Mouse (Mus musculus): ENCODE data around the gene Olfr1193. TPM values are rescaled to one million over a fixed set of nuclear protein-coding genes. Genes with fewer than 3 reads are reported as not detected.

The Olfr1193 gene
- polyA plus RNA-seq (2014; fragmentation: Illumina TruSeq; extraction: RNeasy Lipid Tissue Mini Kit (QIAGEN cat#74804); ENCODE audit: low read depth, low replicate concordance) = not detected

DNA sequence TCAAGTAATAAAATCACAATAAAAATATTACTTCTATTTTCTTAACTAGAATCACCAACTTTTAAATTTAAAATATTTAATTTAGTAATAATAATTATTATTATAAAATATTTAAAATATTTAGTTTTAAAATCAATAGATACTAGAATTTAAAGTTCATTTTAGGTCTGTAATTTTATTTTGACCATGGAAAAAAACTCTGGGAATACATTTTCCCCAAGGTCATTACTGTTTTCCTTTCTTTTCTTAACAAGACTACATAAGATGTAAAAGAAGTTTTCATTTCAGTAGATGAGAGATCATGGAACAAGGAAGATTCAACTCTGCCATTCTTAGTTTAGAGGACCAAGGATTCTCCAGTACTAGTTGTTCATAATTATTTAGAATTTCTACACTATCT is at the start of gene Olfr1193:
TSS of gene Olfr1193 (plus strand) at position 301 of the 400 bp plus-strand sequence.

DNA sequence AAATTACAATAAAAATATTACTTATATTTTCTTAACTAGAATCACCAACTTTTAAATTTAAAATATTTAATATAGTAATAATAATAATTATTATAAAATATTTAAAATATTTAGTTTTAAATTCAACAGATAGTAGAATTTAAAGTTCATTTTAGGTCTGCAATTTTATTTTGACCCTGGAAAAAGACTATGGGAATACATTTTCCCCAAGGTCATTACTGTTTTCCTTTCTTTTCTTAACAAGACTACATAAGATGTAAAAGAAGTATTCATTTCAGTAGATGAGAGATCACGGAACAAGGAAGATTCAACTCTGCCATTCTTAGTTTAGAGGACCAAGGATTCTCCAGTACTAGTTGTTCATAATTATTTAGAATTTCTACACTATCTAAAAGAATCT is 35.2 kb upstream of the Olfr1193 start, which contains the start of gene Olfr1191-ps1:
TSS of gene Olfr1191-ps1 (plus strand) at position 301 of the 400 bp plus-strand sequence.

DNA sequence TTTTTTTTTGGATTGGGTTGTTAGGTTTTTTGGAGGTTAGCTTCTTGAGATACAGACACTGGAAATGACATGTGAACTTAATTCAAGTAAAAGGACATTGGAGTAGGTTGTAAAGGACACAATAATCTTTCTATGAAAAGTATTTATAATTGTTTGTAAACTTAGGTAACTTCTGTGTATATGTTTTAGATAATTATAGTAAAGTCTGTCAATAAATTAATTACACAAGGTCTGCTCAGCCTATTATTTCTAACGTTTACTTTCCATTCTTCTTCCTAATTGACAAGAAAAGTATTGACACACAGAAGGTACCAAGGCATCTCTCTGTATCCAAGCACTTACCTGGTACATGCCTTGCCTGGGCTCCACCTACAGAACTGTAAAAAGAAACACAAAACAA is 27.2 kb upstream of the Olfr1193 start, which contains the start of gene Olfr1192-ps1:
TSS of gene Olfr1192-ps1 (plus strand) at position 301 of the 400 bp plus-strand sequence.

DNA sequence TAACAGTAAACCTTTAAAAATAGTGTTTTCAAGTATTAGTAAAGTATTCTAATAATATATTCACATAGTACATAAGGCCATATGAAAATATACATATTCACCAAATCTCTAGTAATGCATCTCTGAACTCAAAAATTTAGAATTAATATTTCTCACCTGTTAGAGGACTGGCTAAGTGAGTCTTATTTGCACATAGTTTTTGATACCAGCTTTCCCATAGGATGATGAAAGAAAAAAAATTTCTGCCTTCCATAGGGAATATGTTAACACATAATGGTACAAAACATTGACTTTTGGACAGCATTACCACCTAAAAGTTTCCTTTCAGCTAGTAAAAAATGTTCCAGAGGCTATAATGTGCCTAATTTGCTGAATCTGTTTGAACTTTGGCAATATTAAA is 13.7 kb downstream of the Olfr1193 start, which contains the start of gene Olfr1195:
TSS of gene Olfr1195 (minus strand) at position 101 of the 400 bp plus-strand sequence.

DNA sequence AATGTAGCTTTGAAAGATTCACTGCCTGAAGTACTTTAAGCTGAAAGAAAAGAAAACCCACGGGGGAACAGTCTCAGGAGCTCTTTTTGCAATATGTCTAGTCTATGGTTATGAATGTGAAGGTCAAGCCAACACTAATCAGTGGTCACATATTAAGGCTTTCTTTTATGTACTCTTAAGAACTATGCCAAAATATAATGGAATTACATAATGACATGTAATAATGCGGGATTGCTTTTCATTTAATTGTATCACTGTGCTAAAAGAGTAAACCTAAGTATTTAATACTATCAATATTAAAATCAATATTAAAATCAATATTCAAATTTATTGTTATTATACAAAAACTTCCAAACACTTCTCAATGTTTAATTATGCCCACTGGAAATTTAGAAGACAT is 29.1 kb downstream of the Olfr1193 start, which contains the start of gene Olfr1196:
TSS of gene Olfr1196 (minus strand) at position 101 of the 400 bp plus-strand sequence.

Other genes with a start within 250 kb of the Olfr1193 start
- not detected for gene Olfr1181, start 249.5 kb upstream of the Olfr1193 start, polyA plus RNA-seq (2014; fragmentation: Illumina TruSeq; extraction: RNeasy Lipid Tissue Mini Kit (QIAGEN cat#74804); ENCODE audit: low read depth, low replicate concordance)
- not detected for gene Gm13757, start 226.5 kb upstream of the Olfr1193 start, polyA plus RNA-seq (2014; fragmentation: Illumina TruSeq; extraction: RNeasy Lipid Tissue Mini Kit (QIAGEN cat#74804); ENCODE audit: low read depth, low replicate concordance)
- gene Olfr1183, start 220.8 kb upstream of the Olfr1193 start, polyA plus RNA-seq (2014; fragmentation: Illumina TruSeq; extraction: RNeasy Lipid Tissue Mini Kit (QIAGEN cat#74804); ENCODE audit: low read depth, low replicate concordance) = not detected
- not detected for gene Olfr1184, start 192.0 kb upstream of the Olfr1193 start, polyA plus RNA-seq (2014; fragmentation: Illumina TruSeq; extraction: RNeasy Lipid Tissue Mini Kit (QIAGEN cat#74804); ENCODE audit: low read depth, low replicate concordance)
- not detected for gene Olfr1185-ps1, start 182.3 kb upstream of the Olfr1193 start, polyA plus RNA-seq (2014; fragmentation: Illumina TruSeq; extraction: RNeasy Lipid Tissue Mini Kit (QIAGEN cat#74804); ENCODE audit: low read depth, low replicate concordance)
- not detected for gene Olfr1186, start 157.1 kb upstream of the Olfr1193 start, polyA plus RNA-seq (2014; fragmentation: Illumina TruSeq; extraction: RNeasy Lipid Tissue Mini Kit (QIAGEN cat#74804); ENCODE audit: low read depth, low replicate concordance)
- not detected for gene Olfr1188, start 118.7 kb upstream of the Olfr1193 start, polyA plus RNA-seq (2014; fragmentation: Illumina TruSeq; extraction: RNeasy Lipid Tissue Mini Kit (QIAGEN cat#74804); ENCODE audit: low read depth, low replicate concordance)
- not detected for gene Olfr1189, start 89.2 kb upstream of the Olfr1193 start, polyA plus RNA-seq (2014; fragmentation: Illumina TruSeq; extraction: RNeasy Lipid Tissue Mini Kit (QIAGEN cat#74804); ENCODE audit: low read depth, low replicate concordance)
- not detected for gene Olfr1191-ps1, start 35.1 kb upstream of the Olfr1193 start, polyA plus RNA-seq (2014; fragmentation: Illumina TruSeq; extraction: RNeasy Lipid Tissue Mini Kit (QIAGEN cat#74804); ENCODE audit: low read depth, low replicate concordance)
- not detected for gene Olfr1192-ps1, start 27.1 kb upstream of the Olfr1193 start, polyA plus RNA-seq (2014; fragmentation: Illumina TruSeq; extraction: RNeasy Lipid Tissue Mini Kit (QIAGEN cat#74804); ENCODE audit: low read depth, low replicate concordance)
- not detected for gene Olfr1195, start 13.6 kb downstream of the Olfr1193 start, polyA plus RNA-seq (2014; fragmentation: Illumina TruSeq; extraction: RNeasy Lipid Tissue Mini Kit (QIAGEN cat#74804); ENCODE audit: low read depth, low replicate concordance)
- not detected for gene Olfr1196, start 29.0 kb downstream of the Olfr1193 start, polyA plus RNA-seq (2014; fragmentation: Illumina TruSeq; extraction: RNeasy Lipid Tissue Mini Kit (QIAGEN cat#74804); ENCODE audit: low read depth, low replicate concordance)
- gene Olfr1197, start 56.7 kb downstream of the Olfr1193 start, polyA plus RNA-seq (2014; fragmentation: Illumina TruSeq; extraction: RNeasy Lipid Tissue Mini Kit (QIAGEN cat#74804); ENCODE audit: low read depth, low replicate concordance) = not detected
- not detected for gene Olfr1198, start 75.7 kb downstream of the Olfr1193 start, polyA plus RNA-seq (2014; fragmentation: Illumina TruSeq; extraction: RNeasy Lipid Tissue Mini Kit (QIAGEN cat#74804); ENCODE audit: low read depth, low replicate concordance)
- gene Olfr1199, start 84.8 kb downstream of the Olfr1193 start, polyA plus RNA-seq (2014; fragmentation: Illumina TruSeq; extraction: RNeasy Lipid Tissue Mini Kit (QIAGEN cat#74804); ENCODE audit: low read depth, low replicate concordance) = not detected
- gene Olfr1200, start 94.9 kb downstream of the Olfr1193 start, polyA plus RNA-seq (2014; fragmentation: Illumina TruSeq; extraction: RNeasy Lipid Tissue Mini Kit (QIAGEN cat#74804); ENCODE audit: low read depth, low replicate concordance) = not detected
- gene Olfr1201, start 117.4 kb downstream of the Olfr1193 start, polyA plus RNA-seq (2014; fragmentation: Illumina TruSeq; extraction: RNeasy Lipid Tissue Mini Kit (QIAGEN cat#74804); ENCODE audit: low read depth, low replicate concordance) = not detected
- not detected for gene Olfr1202, start 138.9 kb downstream of the Olfr1193 start, polyA plus RNA-seq (2014; fragmentation: Illumina TruSeq; extraction: RNeasy Lipid Tissue Mini Kit (QIAGEN cat#74804); ENCODE audit: low read depth, low replicate concordance)
- gene Olfr1205, start 154.1 kb downstream of the Olfr1193 start, polyA plus RNA-seq (2014; fragmentation: Illumina TruSeq; extraction: RNeasy Lipid Tissue Mini Kit (QIAGEN cat#74804); ENCODE audit: low read depth, low replicate concordance) = not detected
- not detected for gene Olfr1204, start 173.7 kb downstream of the Olfr1193 start, polyA plus RNA-seq (2014; fragmentation: Illumina TruSeq; extraction: RNeasy Lipid Tissue Mini Kit (QIAGEN cat#74804); ENCODE audit: low read depth, low replicate concordance)
- gene Olfr1206, start 187.6 kb downstream of the Olfr1193 start, polyA plus RNA-seq (2014; fragmentation: Illumina TruSeq; extraction: RNeasy Lipid Tissue Mini Kit (QIAGEN cat#74804); ENCODE audit: low read depth, low replicate concordance) = not detected
- gene Olfr1208, start 226.7 kb downstream of the Olfr1193 start, polyA plus RNA-seq (2014; fragmentation: Illumina TruSeq; extraction: RNeasy Lipid Tissue Mini Kit (QIAGEN cat#74804); ENCODE audit: low read depth, low replicate concordance) = not detected
- gene Olfr1209, start 239.5 kb downstream of the Olfr1193 start, polyA plus RNA-seq (2014; fragmentation: Illumina TruSeq; extraction: RNeasy Lipid Tissue Mini Kit (QIAGEN cat#74804); ENCODE audit: low read depth, low replicate concordance) = not detected

Measured in heart, adult 10 weeks (tissue).